Mouse (Mus musculus): ENCODE data around the gene Rhot2.
A peak's percentile ranks its signal among the peaks of the same experiment; 100 is the strongest.

Rhot2 gene

DNA sequence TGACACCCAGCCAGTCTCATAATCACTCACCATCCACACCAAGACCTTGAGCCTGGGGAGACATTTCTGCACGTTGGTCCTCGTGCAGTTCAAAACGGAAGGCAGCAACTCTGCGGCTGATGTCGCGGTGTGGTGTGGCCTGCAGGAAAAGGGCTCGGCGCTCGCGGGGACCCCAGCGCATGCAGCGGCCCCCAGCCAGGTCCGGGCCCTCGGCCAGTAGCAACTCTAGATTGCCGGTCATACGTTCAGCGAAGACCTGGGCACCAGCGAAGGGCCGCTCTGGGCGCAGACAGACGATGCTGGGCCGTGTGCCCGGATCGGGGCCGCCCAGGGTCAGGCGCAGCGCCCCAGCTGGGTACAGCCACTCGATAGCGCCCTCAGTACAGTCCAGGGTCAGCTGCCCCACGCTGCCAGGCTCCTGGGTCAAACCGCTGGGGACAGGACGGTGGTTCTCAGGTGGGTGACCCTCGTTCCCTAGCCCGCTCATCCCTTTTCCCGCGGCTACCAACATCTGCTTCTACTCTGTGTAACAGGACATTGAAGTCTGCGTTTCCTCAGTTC, 48.4 kb downstream of the Rhot2 start:
- no peak for DNase-seq (ENCODE audit: low read depth, low spot score)

DNA sequence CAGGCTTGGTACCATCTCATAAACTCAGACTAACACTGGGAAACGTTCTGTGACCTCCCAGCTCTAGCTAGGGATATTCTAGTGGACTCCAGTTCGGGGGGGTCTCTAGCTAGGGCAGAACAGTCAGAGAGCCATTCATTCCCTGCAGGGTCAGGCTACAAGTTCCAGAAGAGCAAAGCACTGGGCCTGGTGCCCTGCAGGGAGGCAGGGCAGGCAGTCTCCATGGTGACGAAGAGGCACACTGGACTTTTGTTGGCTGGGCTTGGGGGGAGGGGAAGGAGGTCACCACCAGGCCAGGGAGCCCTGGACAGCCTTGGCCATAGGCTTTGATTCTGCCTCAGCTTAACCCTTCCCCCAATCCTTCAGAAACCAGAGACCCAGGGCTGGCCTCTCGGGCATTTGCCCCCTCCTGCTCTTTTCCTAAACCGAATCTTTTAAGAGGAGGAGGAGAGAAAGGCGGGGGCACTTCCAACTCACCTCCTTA, 49.0 kb downstream of the Rhot2 start, which contains the start of gene AC134908.4:
Gene AC134908.4, minus strand, starts transcription at position 51 of the 484 bp plus-strand sequence.
- peak; percentile 58 for DNase-seq (ENCODE audit: low read depth, low spot score)

DNA sequence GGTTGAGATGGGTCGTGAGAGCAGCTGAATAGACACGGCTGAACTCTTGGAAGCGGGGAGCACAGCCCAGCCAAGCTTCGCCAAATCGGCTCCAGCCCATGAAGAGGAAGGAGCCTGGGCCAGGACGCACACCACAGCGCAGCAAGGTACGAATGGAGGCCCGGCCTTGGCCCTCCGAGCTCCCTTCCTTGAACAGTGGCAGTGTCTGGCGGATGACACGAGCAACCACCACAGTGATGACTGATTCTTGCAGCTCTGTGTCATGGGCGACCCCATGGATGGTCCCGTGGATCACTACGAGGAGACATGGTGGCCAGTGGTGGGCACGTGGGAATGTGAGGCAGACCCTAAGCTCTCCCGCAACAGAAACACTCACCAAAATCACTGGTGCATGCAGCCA, 49.7 kb downstream of the Rhot2 start:
- no peak for DNase-seq (ENCODE audit: low read depth, low spot score)

DNA sequence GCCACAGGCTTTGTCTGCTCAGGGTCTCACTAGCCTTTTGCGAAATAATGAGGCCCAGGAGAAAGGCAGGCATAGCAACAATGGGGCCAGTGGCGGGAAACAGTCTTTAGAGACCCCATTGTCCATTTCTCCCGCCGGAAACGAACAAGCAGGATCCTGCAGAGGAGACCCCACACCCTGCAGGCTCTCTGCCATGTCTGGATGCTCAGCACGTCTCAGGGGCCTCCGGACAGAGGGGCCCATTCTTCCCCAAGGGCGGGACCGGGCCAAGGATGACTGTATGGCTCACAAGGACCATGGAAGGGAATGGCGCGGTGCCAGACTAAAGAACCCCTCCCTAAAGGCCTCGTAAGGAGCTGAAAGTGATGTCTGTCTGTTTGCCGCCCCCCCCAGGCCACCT, 50.5 kb downstream of the Rhot2 start:
- no peak for DNase-seq (ENCODE audit: low read depth, low spot score)

DNA sequence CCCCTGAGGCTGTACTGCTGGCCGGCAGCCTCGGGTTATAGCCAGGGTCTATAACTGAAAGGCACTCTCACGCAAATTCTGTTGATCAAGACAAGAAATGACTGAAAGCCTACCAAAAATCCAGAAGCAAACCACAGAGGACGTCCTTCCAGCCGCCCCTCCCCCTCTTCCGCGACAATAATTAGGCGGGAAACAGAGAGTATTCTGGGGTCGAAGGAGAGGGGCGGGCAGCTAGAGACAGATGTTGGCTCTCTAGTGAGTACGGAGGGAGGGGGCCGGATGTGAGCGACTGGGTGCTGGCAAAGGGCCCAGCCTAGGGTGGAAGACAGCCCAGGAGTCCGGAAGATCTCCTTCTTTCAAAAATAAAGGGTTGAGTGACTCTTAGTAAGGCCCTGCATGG, 52.0 kb downstream of the Rhot2 start, which contains the start of gene Fam173a:
Gene Fam173a, minus strand, starts transcription at position 287 of the 400 bp plus-strand sequence.
- no peak for DNase-seq (ENCODE audit: low read depth, low spot score)

DNA sequence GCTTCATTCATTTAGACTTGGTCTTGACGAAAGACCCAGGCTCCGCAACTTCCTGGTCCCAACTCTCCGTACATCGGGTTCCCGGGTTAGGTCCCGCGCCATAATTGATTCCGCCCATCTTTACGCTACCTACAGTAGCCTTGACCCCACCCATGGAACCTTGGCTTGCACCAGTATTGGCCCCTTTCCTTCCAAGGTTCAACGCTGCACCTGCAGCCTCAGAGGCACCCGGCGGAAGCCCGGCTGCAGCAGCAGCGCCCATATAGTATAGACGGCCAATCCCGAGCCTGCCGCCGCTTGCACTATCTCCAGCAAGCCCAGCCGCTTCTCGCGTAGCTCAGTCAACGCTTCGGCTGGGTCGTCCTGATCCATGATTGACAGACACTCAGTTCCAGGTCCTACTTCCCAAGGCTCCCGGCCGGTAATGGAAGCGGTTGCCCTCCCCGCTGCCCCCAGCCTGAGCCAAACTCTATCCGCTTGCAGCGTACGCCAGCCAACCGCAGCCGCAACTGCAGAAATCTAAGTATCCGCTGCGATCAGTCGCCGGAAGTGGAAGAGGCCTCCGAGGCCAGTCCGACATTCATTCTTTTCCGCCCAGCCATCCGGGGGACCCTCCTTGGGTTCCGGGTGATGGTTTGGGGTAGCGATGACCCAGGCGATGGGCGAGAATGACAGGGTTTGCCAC, 52.7 kb downstream of the Rhot2 start:
- peak; percentile 83 for DNase-seq (ENCODE audit: low read depth, low spot score)

DNA sequence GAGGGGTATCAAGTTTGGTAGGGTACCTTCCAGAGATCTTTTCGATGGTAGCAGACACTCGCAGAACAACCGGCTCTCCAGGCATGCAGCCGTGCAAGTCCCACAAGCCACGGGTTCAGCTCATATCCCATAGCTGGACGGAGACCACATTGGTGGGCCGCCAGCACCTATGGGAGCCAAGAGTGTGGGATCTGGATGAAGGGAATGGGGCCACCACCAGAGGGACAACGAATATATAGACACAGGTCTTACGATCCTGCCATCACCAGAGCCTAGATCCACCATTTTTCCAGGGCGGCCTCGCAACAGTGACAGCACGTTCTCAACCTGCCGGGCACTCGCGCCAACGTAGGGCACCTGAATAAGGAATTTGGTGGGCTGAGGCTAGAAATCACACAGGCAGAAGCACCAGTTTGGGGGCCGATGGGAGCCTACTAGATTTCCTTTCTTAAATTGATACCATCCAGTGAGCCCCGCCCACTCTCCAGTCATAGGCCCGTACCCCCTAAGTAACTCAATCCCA, 53.3 kb downstream of the Rhot2 start:
- DNase-seq (ENCODE audit: low read depth, low spot score): no peak

Measured in telencephalon, adult 2 months (tissue).